Mouse (Mus musculus) neural tube, embryonic 13.5 days (tissue): Measurements from ENCODE around the gene Myt1l. TPM values are rescaled to one million over a fixed set of nuclear protein-coding genes. Genes with fewer than 3 reads are reported as not detected.
A peak's percentile ranks its signal among the peaks of the same experiment; 100 is the strongest.

ENCODE experiments used
- ATAC-seq: fragments of 200-750 bp; cut with Nextera tagmentation; 2 replicates; pipeline ENCODE4 v1.8.0; 2017; ENCODE audit warnings: low read depth, mild to moderate bottlenecking, moderate TSS enrichment, moderate library complexity
- H3K27ac ChIP-seq: fragments of 300-500 bp; sonication (generic); replicated peaks from 2 replicates; pipeline ENCODE4 v1.5.1; 2015; ENCODE audit warnings: moderate library complexity, mild to moderate bottlenecking, inconsistent platforms
- H3K27me3 ChIP-seq: fragments of 300-500 bp; sonication (generic); 2 replicates; pipeline ENCODE4 v1.6.1; 2015; ENCODE audit warnings: mild to moderate bottlenecking, inconsistent platforms
- H3K36me3 ChIP-seq: fragments of 300-500 bp; sonication (generic); 2 replicates; pipeline ENCODE4 v1.6.1; 2015; ENCODE audit warnings: mild to moderate bottlenecking, inconsistent platforms
- H3K4me1 ChIP-seq: fragments of 300-500 bp; sonication (generic); replicated peaks from 2 replicates; pipeline ENCODE4 v1.6.1; 2015; ENCODE audit warnings: inconsistent platforms
- H3K4me2 ChIP-seq: fragments of 300-500 bp; sonication (generic); 2 replicates; pipeline ENCODE4 v1.6.1; 2015; ENCODE audit warnings: inconsistent platforms, mild to moderate bottlenecking, moderate library complexity
- H3K4me3 ChIP-seq: fragments of 300-500 bp; sonication (generic); 2 replicates; pipeline ENCODE4 v1.5.1; 2015; ENCODE audit warnings: mild to moderate bottlenecking, inconsistent platforms
- H3K9ac ChIP-seq: fragments of 300-500 bp; sonication (generic); 2 replicates; pipeline ENCODE4 v1.6.1; 2015; ENCODE audit warnings: moderate library complexity, mild to moderate bottlenecking, inconsistent platforms
- H3K9me3 ChIP-seq: fragments of 300-500 bp; sonication (generic); 2 replicates; pipeline ENCODE4 v1.6.1; 2016; ENCODE audit warnings: inconsistent platforms
- WGBS: fragments of 180-500 bp; shearing (Covaris S2); methylation state at CpG from one replicate; pipeline ENCODE4 v1.1.7; 2015; 5-methylcytosine and 5-hydroxymethylcytosine counted together
- polyA plus RNA-seq: library from polyadenylated mRNA; unstranded; fragments of >200 nt; fragmentation: Nextera tagmentation; extraction: Ambion mirVana; gene quantifications from 2 replicates; pipeline ENCODE4 v1.2.1, GENCODE M21; 2015

Myt1l gene
- polyA plus RNA-seq, 1 experiment from 2014 or later, result 170 TPM

GRCm38 (mm10) chr12:29798595-29799391 is 270.6 kb downstream of the Myt1l start:
- Histone ChIP-seq H3K27ac (no peak overlapping the region), H3K36me3 (no peaks in the 10 kb centered on the region), H3K4me3 (no peak overlapping the region), H3K9me3 (no peaks in the 10 kb centered on the region), H3K4me1 (peaks cover 5% of the 10 kb centered on the region; the same call in 1 of the 2 replicates), H3K9ac (no peak overlapping the region), H3K27me3 (no peaks in the 10 kb centered on the region), H3K4me2 (no peak overlapping the region)
- ATAC-seq, result no peak
- WGBS, result 72% methylated on average over 3 of the region's 3 CpGs

GRCm38 (mm10) chr12:29806415-29806814 is 278.2 kb downstream of the Myt1l start:
- Histone ChIP-seq H3K9ac (no peak overlapping the region), H3K4me2 (no peak overlapping the region), H3K27me3 (no peaks in the 10 kb centered on the region), H3K27ac (no peak overlapping the region), H3K4me1 (peaks cover 7% of the 10 kb centered on the region), H3K4me3 (no peak overlapping the region), H3K36me3 (peaks cover 13% of the 10 kb centered on the region; the same call in 1 of the 2 replicates), H3K9me3 (no peaks in the 10 kb centered on the region)
- ATAC-seq, result no peak
- 77% methylated on average over 1 of the region's 1 CpGs for WGBS

- peak; percentile 36; the same call in 1 of the 2 replicates for ATAC-seq
- no peaks in the 10 kb centered on the region for H3K27me3 ChIP-seq
- WGBS, result 49% methylated on average over 12 of the region's 12 CpGs
- peaks cover 24% of the 10 kb centered on the region; the same call in 1 of the 2 replicates for H3K36me3 ChIP-seq
- H3K4me2 ChIP-seq, result no peak overlapping the region
- no peaks in the 10 kb centered on the region for H3K9me3 ChIP-seq
- H3K4me3 ChIP-seq, result no peak overlapping the region
- peaks cover 7% of the 10 kb centered on the region for H3K4me1 ChIP-seq
- H3K27ac ChIP-seq, result no peak overlapping the region; the same call in 1 of the 2 replicates
- no peak overlapping the region for H3K9ac ChIP-seq
These were observed 281.5 kb downstream of the Myt1l start for GRCm38 (mm10) chr12:29809569-29810185.

GRCm38 (mm10) chr12:29815466-29815865 is 287.3 kb downstream of the Myt1l start:
- H3K4me3 ChIP-seq, result no peak overlapping the region
- H3K27me3 ChIP-seq, result no peaks in the 10 kb centered on the region
- WGBS, result 67% methylated on average over 2 of the region's 2 CpGs
- peak overlapping the region; percentile 87 for H3K27ac ChIP-seq
- peaks cover 24% of the 10 kb centered on the region for H3K4me1 ChIP-seq
- peaks cover 11% of the 10 kb centered on the region; the same call in 1 of the 2 replicates for H3K36me3 ChIP-seq
- no peak overlapping the region for H3K9ac ChIP-seq
- no peaks in the 10 kb centered on the region for H3K9me3 ChIP-seq
- ATAC-seq, result no peak
- H3K4me2 ChIP-seq, result no peak overlapping the region

DNA sequence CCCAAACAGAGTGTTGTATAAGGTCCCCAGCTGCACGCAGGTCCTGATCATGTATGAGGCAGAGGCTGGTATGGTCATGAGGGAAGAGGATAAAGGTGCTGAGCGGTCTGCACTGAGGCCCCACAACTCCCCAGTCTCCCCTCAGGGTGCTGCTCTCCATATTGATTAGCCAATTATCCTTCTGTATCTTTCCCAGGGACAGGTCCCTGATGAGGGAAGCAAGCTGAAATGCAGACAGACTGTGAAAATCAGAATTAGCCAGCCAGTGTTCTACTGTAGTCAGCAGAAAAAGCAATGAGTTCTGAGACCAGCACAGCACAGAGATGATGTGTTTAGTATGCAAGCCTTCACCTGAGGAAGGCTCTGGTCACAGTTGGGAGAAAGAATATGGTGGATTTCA is 287.9 kb downstream of the Myt1l start:
- ATAC-seq, result peak; percentile 68; the same call in 1 of the 2 replicates
- H3K9ac ChIP-seq, result no peak overlapping the region; the same call in 1 of the 2 replicates
- H3K4me2 ChIP-seq, result no peak overlapping the region
- no peak overlapping the region for H3K4me3 ChIP-seq
- peak overlapping the region; percentile 87 for H3K27ac ChIP-seq
- H3K9me3 ChIP-seq, result no peaks in the 10 kb centered on the region
- 43% methylated on average over 2 of the region's 2 CpGs for WGBS
- peaks cover 27% of the 10 kb centered on the region for H3K4me1 ChIP-seq
- H3K36me3 ChIP-seq, result peaks cover 11% of the 10 kb centered on the region; the same call in 1 of the 2 replicates
- no peaks in the 10 kb centered on the region for H3K27me3 ChIP-seq

- peak overlapping the region; percentile 87 for H3K27ac ChIP-seq
- WGBS, result 57% methylated on average over 6 of the region's 6 CpGs
- no peaks in the 10 kb centered on the region for H3K9me3 ChIP-seq
- peaks cover 11% of the 10 kb centered on the region; the same call in 1 of the 2 replicates for H3K36me3 ChIP-seq
- ATAC-seq, result no peak
- no peak overlapping the region for H3K4me3 ChIP-seq
- no peak overlapping the region for H3K4me2 ChIP-seq
- no peak overlapping the region for H3K9ac ChIP-seq
- peaks cover 33% of the 10 kb centered on the region for H3K4me1 ChIP-seq
- H3K27me3 ChIP-seq, result no peaks in the 10 kb centered on the region
These were observed 288.6 kb downstream of the Myt1l start for GRCm38 (mm10) chr12:29816761-29817160.

- H3K4me1 ChIP-seq, result peaks cover 37% of the 10 kb centered on the region
- no peaks in the 10 kb centered on the region for H3K9me3 ChIP-seq
- peak; percentile 87 for ATAC-seq
- 0 out of 2 replicates have a peak overlapping the region, but pooled peaks have one; percentile 8 for H3K9ac ChIP-seq
- no peaks in the 10 kb centered on the region for H3K27me3 ChIP-seq
- peaks cover 7% of the 10 kb centered on the region for H3K36me3 ChIP-seq
- WGBS, result 39% methylated on average over 3 of the region's 3 CpGs
- peak overlapping the region; percentile 81 for H3K27ac ChIP-seq
- no peak overlapping the region for H3K4me3 ChIP-seq
- no peak overlapping the region for H3K4me2 ChIP-seq
These were observed 294.0 kb downstream of the Myt1l start for GRCm38 (mm10) chr12:29822216-29822615.

GRCm38 (mm10) chr12:29823766-29824417 is 295.7 kb downstream of the Myt1l start:
- Histone ChIP-seq H3K4me1 (peaks cover 33% of the 10 kb centered on the region), H3K36me3 (peaks cover 11% of the 10 kb centered on the region), H3K9me3 (no peaks in the 10 kb centered on the region), H3K27ac (peak overlapping the region; percentile 6), H3K27me3 (no peaks in the 10 kb centered on the region), H3K4me2 (no peak overlapping the region), H3K9ac (no peak overlapping the region), H3K4me3 (no peak overlapping the region)
- 79% methylated on average over 10 of the region's 10 CpGs for WGBS
- ATAC-seq, result no peak

GRCm38 (mm10) chr12:29830571-29830970 is 302.4 kb downstream of the Myt1l start:
- no peak for ATAC-seq
- H3K9me3 ChIP-seq, result no peaks in the 10 kb centered on the region
- no peak overlapping the region for H3K9ac ChIP-seq
- no peaks in the 10 kb centered on the region for H3K27me3 ChIP-seq
- H3K4me1 ChIP-seq, result peaks cover 8% of the 10 kb centered on the region
- no peak overlapping the region for H3K27ac ChIP-seq
- no peak overlapping the region for H3K4me2 ChIP-seq
- H3K36me3 ChIP-seq, result peaks cover 28% of the 10 kb centered on the region
- no peak overlapping the region for H3K4me3 ChIP-seq

DNA sequence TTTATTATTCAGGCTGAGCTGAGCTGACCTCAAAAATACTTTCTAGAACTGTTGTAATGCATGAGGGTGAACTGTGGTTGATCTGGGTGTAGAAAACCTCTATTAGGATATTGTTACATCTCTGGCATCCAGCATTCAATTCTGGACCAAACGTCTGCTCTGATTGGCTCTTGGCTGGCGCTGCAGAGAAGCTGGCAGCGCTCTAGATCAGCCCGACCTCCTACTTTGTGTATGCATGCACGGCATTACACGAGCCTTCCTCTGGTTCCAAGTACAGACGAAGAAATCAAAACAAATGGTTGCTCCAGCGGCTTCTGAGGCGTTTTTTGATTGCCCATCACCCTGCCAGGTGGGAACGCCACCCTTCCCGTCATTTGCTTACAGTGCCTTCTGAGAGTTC is 303.2 kb downstream of the Myt1l start:
- 85% methylated on average over 11 of the region's 11 CpGs for WGBS
- Histone ChIP-seq H3K4me3 (no peak overlapping the region), H3K4me1 (peaks cover 16% of the 10 kb centered on the region), H3K9ac (no peak overlapping the region), H3K36me3 (peaks cover 32% of the 10 kb centered on the region), H3K9me3 (no peaks in the 10 kb centered on the region), H3K27me3 (no peaks in the 10 kb centered on the region), H3K27ac (no peak overlapping the region), H3K4me2 (no peak overlapping the region)
- no peak for ATAC-seq

DNA sequence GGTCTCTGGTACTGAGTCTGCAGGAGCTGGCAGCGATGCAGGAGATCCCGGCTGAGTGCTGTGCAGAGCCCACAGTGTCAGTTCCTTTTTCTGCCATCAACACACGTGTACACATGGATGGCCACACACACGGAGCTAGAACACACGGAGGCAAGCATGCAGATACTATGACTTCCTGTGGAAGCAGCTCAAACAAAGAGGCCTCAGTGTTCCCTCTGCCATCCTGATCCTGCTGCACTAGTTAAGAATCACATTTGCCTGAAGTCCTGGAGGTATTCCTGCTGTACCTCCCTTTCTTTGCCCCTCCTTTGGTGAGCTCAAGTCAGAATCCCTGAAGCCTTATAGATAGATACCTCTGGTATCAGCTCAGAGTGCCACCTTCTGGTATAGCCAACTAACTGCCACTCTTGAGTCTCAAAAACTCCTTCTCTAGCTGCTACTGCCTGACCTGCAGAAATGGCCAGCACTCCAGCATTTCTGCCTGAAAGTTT is 309.2 kb downstream of the Myt1l start:
- WGBS, result 71% methylated on average over 5 of the region's 5 CpGs
- peaks cover 26% of the 10 kb centered on the region for H3K4me1 ChIP-seq
- peak overlapping the region; percentile 67 for H3K27ac ChIP-seq
- no peaks in the 10 kb centered on the region for H3K9me3 ChIP-seq
- no peak overlapping the region for H3K4me3 ChIP-seq
- ATAC-seq, result peak; percentile 74
- H3K9ac ChIP-seq, result no peak overlapping the region
- peaks cover 51% of the 10 kb centered on the region for H3K36me3 ChIP-seq
- H3K27me3 ChIP-seq, result no peaks in the 10 kb centered on the region
- H3K4me2 ChIP-seq, result no peak overlapping the region

GRCm38 (mm10) chr12:29838421-29838820 is 310.2 kb downstream of the Myt1l start:
- H3K27ac ChIP-seq, result no peak overlapping the region
- H3K27me3 ChIP-seq, result no peaks in the 10 kb centered on the region
- peaks cover 26% of the 10 kb centered on the region for H3K4me1 ChIP-seq
- H3K4me3 ChIP-seq, result no peak overlapping the region
- H3K4me2 ChIP-seq, result no peak overlapping the region
- no peaks in the 10 kb centered on the region for H3K9me3 ChIP-seq
- H3K9ac ChIP-seq, result no peak overlapping the region
- peaks cover 50% of the 10 kb centered on the region for H3K36me3 ChIP-seq
- no peak for ATAC-seq
- WGBS, result 93% methylated on average over 7 of the region's 7 CpGs
